Mouse (Mus musculus): ENCODE measurements around the gene Manba. TPM values are rescaled to one million over a fixed set of nuclear protein-coding genes. Genes with fewer than 3 reads are reported as not detected.

Manba gene
- total and polyA plus RNA-seq, 2 experiments from 2014 or later = 7.0 to 10.7 TPM

- Histone ChIP-seq H3K27me3 (ENCODE audit: insufficient read depth, low read length) (no peaks in the 10 kb centered on the region), H3K36me3 (ENCODE audit: insufficient read depth, low read length) (no peaks in the 10 kb centered on the region), H3K9ac (replicated peaks; ENCODE audit: low read length) (peak overlapping the region; percentile 81), H3K4me3 (ENCODE audit: low read length) (peak overlapping the region; percentile 96), H3K9me3 (ENCODE audit: low read length) (no peaks in the 10 kb centered on the region), H3K27ac (0 out of 2 replicates have a peak overlapping the region, but pooled peaks have one; percentile 3), H3K4me2 (ENCODE audit: low read depth, low read length) (peak overlapping the region; percentile 77), H3K4me1 (ENCODE audit: insufficient read depth, low read length) (no peaks in the 10 kb centered on the region)
- ATAC-seq (no peak), DNase-seq (ENCODE audit: low spot score) (peak; percentile 10)
- WGBS = 19% methylated on average over 7 of the region's 7 CpGs
- TF ChIP-seq CTCF (IDR thresholded peaks at IDR 0.05; ENCODE audit: low read depth) = no peak
Measured at GRCm38 (mm10) chr3:135440221-135440620, 45.2 kb upstream of the Manba start.

DNA sequence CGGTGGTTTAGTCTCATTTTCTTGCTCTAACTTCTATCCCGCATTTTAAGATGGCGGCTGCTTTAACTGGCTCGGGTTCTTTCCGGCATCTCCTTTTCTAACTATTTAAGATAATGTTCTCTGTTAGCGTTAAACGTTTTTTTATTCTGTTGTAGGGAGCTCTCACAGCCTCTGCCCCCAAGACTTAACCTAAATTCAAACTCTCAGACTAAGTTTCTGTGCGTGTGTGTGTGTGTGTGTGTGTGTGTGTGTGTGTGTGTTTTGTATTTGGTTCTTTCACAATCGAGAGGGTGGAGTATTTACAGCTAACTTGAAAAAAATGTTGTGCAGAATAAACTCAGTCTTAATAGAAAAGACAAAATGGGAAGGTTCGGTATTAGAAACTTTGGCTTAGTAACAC, 44.8 kb upstream of the Manba start:
- H3K4me1 ChIP-seq (ENCODE audit: insufficient read depth, low read length) = no peaks in the 10 kb centered on the region
- H3K27me3 ChIP-seq (ENCODE audit: insufficient read depth, low read length) = no peaks in the 10 kb centered on the region
- peak overlapping the region; percentile 77 for H3K4me2 ChIP-seq (ENCODE audit: low read depth, low read length)
- ATAC-seq = no peak
- H3K9ac ChIP-seq (replicated peaks; ENCODE audit: low read length) = peak overlapping the region; percentile 81; the same call in 1 of the 2 replicates
- peak overlapping the region; percentile 96 for H3K4me3 ChIP-seq (ENCODE audit: low read length)
- no peaks in the 10 kb centered on the region for H3K36me3 ChIP-seq (ENCODE audit: insufficient read depth, low read length)
- 35% methylated on average over 10 of the region's 10 CpGs for WGBS
- 0 out of 2 replicates have a peak overlapping the region, but pooled peaks have one; percentile 3 for H3K27ac ChIP-seq
- TF ChIP-seq CTCF (IDR thresholded peaks at IDR 0.05; ENCODE audit: low read depth) = no peak
- no peak for DNase-seq (ENCODE audit: low spot score)
- no peaks in the 10 kb centered on the region for H3K9me3 ChIP-seq (ENCODE audit: low read length)

DNA sequence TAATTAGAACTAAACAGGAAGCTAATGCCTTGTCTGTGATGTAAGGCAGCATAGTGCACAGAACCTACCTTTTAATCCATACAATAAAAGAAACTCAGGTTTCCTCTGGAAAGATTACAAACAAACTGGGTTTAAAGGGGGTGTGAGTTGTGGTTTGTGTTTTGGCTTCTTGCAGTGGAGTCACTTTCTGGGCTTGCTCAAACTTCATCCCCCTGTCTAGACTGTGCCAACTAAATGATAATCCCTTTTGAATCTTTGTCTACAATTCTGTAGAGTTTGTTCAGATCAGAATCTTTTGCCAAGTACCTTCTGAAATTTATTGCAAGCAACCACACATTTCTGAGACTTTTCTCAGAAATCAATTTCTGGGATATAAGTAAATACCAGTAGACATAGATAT, 40.5 kb upstream of the Manba start:
- TF ChIP-seq CTCF (IDR thresholded peaks at IDR 0.05; ENCODE audit: low read depth) = no peak
- no peak for ATAC-seq
- Histone ChIP-seq H3K4me1 (ENCODE audit: insufficient read depth, low read length) (no peaks in the 10 kb centered on the region), H3K9me3 (ENCODE audit: low read length) (no peaks in the 10 kb centered on the region), H3K9ac (replicated peaks; ENCODE audit: low read length) (no peak overlapping the region), H3K4me3 (ENCODE audit: low read length) (no peak overlapping the region), H3K27me3 (ENCODE audit: insufficient read depth, low read length) (no peaks in the 10 kb centered on the region), H3K36me3 (ENCODE audit: insufficient read depth, low read length) (no peaks in the 10 kb centered on the region), H3K4me2 (ENCODE audit: low read depth, low read length) (no peak overlapping the region), H3K27ac (no peak overlapping the region)
- DNase-seq (ENCODE audit: low spot score) = no peak

DNA sequence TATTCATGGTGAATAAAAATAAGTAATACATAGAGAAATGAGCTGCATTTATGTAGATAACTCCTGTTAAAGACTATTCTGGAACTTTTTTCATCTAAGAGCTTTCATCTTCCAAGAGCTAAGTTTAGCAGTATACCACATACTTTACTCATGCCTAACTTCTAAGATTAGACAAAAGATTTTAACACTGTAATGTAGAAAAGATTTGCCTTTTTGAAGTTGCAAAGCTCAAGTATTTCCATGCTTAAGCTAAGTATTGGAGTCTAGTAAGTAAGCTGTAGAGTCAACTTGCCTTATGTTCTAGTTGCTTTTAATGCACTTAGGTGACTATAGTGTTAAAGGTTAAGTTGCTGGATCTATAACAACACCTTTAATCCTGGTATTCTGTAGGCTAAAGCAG, 26.4 kb upstream of the Manba start:
- Histone ChIP-seq H3K4me2 (ENCODE audit: low read depth, low read length) (no peak overlapping the region), H3K4me1 (ENCODE audit: insufficient read depth, low read length) (no peaks in the 10 kb centered on the region), H3K27ac (no peak overlapping the region), H3K4me3 (ENCODE audit: low read length) (no peak overlapping the region), H3K9ac (replicated peaks; ENCODE audit: low read length) (no peak overlapping the region), H3K9me3 (ENCODE audit: low read length) (no peaks in the 10 kb centered on the region), H3K36me3 (ENCODE audit: insufficient read depth, low read length) (peaks cover 13% of the 10 kb centered on the region), H3K27me3 (ENCODE audit: insufficient read depth, low read length) (no peaks in the 10 kb centered on the region)
- TF ChIP-seq CTCF (IDR thresholded peaks at IDR 0.05; ENCODE audit: low read depth) = no peak
- no peak for DNase-seq (ENCODE audit: low spot score)
- no peak for ATAC-seq

- DNase-seq (ENCODE audit: low spot score) (no peak), ATAC-seq (no peak)
- Histone ChIP-seq H3K36me3 (ENCODE audit: insufficient read depth, low read length) (no peaks in the 10 kb centered on the region), H3K4me3 (ENCODE audit: low read length) (no peak overlapping the region), H3K4me2 (ENCODE audit: low read depth, low read length) (no peak overlapping the region), H3K27ac (no peak overlapping the region), H3K27me3 (ENCODE audit: insufficient read depth, low read length) (no peaks in the 10 kb centered on the region), H3K9me3 (ENCODE audit: low read length) (no peaks in the 10 kb centered on the region), H3K9ac (replicated peaks; ENCODE audit: low read length) (no peak overlapping the region), H3K4me1 (ENCODE audit: insufficient read depth, low read length) (no peaks in the 10 kb centered on the region)
- no peak for TF ChIP-seq CTCF (IDR thresholded peaks at IDR 0.05; ENCODE audit: low read depth)
- 86% methylated on average over 1 of the region's 1 CpGs for WGBS
Measured at GRCm38 (mm10) chr3:135468402-135468801, 17.0 kb upstream of the Manba start.

DNA sequence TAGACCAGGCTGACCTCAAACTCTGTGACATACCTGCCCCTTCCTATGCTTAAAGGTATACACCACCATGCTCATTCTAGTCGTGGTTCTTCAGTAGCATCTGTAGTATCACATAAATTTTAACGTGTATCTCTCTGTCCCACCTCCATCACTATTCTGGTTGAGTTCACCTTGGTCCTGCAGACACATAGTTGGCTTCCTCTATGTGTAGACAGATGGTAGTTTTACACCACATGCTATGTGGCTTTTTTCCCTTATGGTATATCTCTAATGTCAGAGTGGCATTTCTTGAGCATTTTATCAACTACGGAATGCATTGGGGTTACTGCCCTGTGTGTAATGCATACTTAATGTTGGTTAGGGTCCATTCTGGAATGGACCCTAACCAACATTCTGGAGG, 16.3 kb upstream of the Manba start:
- Histone ChIP-seq H3K4me3 (ENCODE audit: low read length) (no peak overlapping the region), H3K4me2 (ENCODE audit: low read depth, low read length) (no peak overlapping the region), H3K4me1 (ENCODE audit: insufficient read depth, low read length) (no peaks in the 10 kb centered on the region), H3K9ac (replicated peaks; ENCODE audit: low read length) (no peak overlapping the region), H3K27me3 (ENCODE audit: insufficient read depth, low read length) (no peaks in the 10 kb centered on the region), H3K9me3 (ENCODE audit: low read length) (no peaks in the 10 kb centered on the region), H3K36me3 (ENCODE audit: insufficient read depth, low read length) (no peaks in the 10 kb centered on the region), H3K27ac (no peak overlapping the region)
- no peak for TF ChIP-seq CTCF (IDR thresholded peaks at IDR 0.05; ENCODE audit: low read depth)
- no peak for DNase-seq (ENCODE audit: low spot score)
- 0 out of 2 replicates have a peak, but pooled peaks have one; percentile 31 for ATAC-seq
- WGBS = 50% methylated on average over 3 of the region's 3 CpGs

GRCm38 (mm10) chr3:135469974-135470373, 15.4 kb upstream of the Manba start:
- no peak for TF ChIP-seq CTCF (IDR thresholded peaks at IDR 0.05; ENCODE audit: low read depth)
- H3K4me2 ChIP-seq (ENCODE audit: low read depth, low read length) = no peak overlapping the region
- H3K27me3 ChIP-seq (ENCODE audit: insufficient read depth, low read length) = no peaks in the 10 kb centered on the region
- WGBS = 37% methylated on average over 4 of the region's 4 CpGs
- H3K36me3 ChIP-seq (ENCODE audit: insufficient read depth, low read length) = no peaks in the 10 kb centered on the region
- peak; percentile 73 for DNase-seq (ENCODE audit: low spot score)
- peak; percentile 63; the same call in 1 of the 2 replicates for ATAC-seq
- no peak overlapping the region for H3K4me3 ChIP-seq (ENCODE audit: low read length)
- no peaks in the 10 kb centered on the region for H3K9me3 ChIP-seq (ENCODE audit: low read length)
- H3K27ac ChIP-seq = no peak overlapping the region
- H3K9ac ChIP-seq (replicated peaks; ENCODE audit: low read length) = no peak overlapping the region
- no peaks in the 10 kb centered on the region for H3K4me1 ChIP-seq (ENCODE audit: insufficient read depth, low read length)
